Mouse (Mus musculus) cerebellum, adult 9-10 months (tissue): Measurements from ENCODE around the gene Ncoa7.

Experiments
- DNase-seq: peaks from one replicate; pipeline ENCODE4 v3.0.0; 2022

The Ncoa7 gene

DNA sequence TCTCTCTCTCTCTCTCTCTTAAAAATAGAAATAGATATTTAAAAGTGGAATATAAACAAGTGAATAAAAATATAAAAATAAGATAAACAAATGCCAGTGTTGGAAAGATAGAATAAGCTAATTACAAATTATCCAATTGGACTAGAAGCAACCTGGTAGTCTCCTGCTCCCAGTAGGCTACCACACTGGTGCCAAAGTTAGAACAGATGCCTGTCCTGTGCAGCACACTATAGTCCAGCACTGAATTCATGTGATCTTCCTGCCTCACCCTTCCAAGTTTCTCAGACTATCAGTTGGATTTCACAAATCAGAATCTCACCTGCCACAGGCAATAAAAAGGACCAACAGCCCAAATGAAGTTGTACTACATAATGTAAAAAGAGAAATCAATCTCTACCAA, 59.9 kb downstream of the Ncoa7 start:
- peak; percentile 74 for DNase-seq

DNA sequence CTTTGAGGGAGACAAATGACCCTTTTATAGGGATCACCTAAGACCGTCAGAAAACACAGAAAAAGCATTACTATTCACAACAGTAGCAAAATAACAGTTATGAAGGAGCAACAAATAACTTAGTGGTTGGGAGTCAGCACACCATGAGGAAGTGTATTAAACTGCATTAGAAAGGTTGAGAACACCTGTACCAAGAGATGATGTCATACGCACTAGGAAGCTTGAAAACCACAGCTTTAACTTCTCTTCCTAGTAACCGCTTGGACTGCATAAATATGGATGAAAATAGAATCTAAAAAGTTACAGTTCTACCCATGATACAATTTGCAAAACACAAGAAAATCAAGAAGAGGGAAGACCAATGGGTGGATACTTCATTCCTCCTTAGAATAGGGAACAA, 64.7 kb downstream of the Ncoa7 start:
- DNase-seq = no peak

DNA sequence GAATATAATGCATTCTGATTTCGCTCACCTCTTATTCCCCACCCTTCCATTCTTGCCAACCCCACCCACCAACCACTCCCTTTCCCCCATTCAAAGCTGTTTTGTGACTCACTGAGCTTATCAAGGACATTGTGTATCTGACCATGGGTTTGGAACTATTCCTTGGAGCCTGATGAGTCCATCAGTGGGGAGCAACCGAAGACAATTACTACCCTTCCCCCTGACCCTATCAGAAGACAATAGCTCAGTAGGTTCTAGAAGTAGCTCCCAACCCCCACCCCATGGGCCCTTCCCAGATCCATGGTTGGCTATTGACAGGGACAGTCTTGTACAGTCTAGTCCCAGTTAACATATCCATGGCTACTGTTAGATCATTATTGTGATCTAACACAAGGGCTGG, 65.8 kb downstream of the Ncoa7 start:
- DNase-seq = no peak

DNA sequence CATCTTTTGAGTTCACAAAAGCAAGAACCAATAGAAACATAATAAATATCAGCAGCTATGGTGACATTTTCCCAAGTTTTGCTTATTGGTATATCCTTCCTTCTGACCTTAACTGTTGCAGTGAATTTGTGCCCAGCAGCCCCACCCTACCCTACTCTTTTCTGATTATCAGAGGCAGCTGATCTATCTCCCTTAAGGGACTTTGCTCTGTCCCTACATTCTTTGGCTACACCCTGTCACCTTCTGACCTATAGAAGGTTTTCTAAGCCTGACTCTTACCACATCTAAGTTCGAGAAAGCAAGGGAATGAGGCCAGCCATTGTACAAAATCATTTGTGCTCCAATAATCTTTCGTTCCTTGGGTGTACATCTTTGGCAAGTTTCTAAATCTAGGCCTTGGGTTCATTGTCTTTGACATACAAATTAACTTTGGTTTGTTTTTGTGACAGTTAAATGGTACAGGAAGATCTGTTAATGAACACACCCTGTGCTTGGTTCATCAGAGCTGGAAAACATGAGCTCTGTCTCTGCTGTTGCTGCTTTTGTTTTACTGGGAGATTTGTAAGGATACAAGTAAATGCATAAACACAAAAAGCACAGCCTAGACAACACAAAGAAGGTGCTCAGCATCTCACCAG, 69.9 kb downstream of the Ncoa7 start:
- no peak for DNase-seq

DNA sequence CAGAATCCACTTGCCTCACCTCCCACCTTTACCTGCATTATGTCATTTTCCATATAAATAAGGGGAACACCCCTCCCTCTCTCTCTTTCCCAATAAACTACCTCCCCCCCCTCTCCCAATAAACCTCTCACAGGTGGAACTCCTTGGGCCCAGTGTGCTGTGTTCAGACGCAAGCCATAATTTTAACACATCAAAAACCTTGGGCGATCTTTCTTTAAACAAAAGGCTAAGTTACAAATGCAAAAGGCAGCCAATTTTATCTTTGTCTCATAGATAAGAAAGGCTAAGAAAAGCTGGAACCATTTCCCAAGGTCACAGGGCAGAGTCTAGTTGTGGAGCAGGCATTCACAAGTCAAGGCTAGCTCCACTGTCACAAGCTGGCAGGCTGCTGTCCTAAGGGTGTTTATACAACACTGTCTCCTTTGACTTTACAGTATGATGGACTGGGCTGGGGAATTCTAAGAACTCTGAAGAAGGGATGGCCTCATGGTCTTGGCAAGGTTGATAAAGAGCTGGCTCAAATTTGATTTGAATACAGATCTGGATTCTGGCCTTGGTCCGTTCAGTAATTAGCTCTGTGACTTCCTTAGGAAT, 71.7 kb downstream of the Ncoa7 start:
- no peak for DNase-seq

DNA sequence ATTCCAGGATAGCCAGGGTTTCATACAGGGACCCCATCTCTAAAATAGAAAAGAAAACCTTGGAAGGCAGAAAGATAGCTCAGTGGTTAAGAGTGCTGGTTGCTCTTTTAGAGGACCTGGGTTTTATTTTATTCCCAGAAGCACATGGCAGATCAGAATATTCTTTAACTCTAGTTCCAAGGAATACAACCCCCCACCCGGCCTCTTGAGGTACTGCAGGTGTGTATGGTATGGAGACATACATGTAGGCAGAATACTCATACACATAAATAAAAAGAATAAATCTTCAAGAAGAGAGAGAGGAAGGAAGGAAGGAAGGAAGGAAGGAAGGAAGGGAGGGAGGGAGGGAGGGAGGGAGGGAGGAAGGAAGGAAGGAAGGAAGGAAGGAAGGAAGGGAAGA, 72.3 kb downstream of the Ncoa7 start:
- DNase-seq = no peak

DNA sequence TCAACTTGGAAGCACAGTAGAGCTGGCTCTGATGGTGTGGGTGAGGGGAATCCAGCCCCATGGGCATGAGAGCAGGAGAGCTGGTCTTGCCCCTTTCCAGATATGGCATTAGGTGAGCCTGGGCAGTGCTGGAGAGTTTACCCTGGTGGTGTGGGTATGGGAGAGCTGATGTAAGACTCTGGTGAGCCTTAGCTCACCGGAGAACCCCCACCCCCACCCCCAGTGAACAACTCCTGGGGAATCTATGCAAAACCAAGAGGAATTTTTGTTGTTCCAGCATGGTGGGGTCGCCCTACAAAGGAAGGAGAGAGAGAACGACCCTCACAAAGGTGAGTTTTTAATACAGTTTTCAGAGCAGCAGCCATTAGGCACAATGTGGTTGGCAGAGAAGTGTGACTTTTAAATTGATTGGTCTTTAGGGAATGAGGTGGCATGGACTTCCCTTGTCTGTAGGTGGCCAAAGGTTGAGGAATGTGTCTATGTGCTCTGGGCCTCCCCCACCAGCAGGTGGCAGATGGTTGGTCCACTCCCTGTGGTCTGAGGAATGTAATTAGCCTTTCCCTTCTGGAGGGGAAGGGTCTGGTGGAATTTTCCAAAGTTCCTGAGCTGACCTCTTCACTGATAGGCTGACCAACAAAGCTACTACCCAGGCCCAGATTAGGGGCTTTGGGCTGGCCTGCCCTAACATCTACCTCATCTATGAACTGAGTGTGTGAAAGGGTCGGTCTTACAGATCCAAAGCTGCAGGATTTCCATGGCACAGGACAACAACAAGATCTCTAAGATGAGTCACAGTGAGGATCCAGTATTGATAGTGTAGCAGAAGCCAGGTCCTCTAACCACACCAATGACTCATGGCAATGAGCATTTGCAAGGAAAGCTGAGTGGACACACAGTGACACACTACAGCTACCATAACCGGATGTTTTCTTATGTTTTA, 73.7 kb downstream of the Ncoa7 start:
- DNase-seq = no peak

DNA sequence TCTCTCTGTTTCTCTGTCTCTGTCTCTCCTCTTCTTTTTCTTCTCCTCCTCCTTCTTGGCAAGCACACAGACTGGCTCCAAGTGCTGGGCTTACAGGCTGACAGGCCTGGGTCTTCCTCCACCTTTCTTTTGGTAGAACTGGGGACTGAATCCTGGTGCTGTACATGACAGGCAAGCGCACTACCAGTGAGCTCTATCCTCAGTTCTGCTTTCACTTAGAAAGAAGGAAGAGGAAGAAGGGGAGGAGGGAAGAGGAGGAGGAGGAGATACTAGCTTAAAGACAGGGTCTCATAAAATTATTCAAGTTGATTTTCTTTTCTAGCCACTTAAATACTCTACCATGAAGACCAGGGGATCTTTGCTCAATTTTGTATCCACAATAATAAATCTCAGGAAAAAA, 80.1 kb downstream of the Ncoa7 start:
- DNase-seq = no peak

DNA sequence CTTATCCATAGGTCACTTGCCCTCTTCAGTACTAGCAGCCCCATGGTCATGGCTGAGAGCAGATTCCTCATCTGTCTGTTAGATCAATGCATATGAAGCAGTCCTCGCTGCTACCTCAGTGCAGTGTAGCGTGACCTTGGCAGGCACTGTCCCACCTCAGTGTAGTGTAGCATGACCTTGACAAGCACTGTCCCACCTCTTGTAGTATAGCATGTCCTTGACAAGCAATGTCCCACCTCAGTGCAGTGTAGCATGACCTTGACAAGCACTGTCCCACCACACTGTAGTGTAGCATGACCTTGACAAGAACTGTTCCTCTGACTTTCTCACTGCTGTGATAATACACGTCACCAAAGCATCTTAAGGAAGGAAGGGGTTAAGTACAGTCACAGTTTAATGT, 82.6 kb downstream of the Ncoa7 start:
- DNase-seq = no peak

DNA sequence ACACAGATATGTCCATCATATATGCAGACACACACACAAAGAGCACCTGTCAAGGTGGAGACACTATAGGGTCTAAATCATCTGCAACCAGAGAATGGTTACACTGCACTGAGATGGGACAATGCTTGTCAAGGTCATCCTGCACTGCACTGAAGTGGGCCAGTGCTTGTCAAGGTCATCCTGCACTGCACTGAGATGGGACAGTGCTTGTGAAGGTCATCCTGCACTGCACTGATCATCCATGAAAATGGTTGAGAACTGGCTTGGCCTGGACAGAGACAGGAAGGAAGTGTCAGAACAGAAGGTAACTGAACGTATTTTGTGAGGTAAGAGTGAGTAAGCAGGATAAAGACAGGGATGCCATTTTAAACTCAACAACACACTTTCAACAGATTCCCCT, 83.2 kb downstream of the Ncoa7 start:
- no peak for DNase-seq

DNA sequence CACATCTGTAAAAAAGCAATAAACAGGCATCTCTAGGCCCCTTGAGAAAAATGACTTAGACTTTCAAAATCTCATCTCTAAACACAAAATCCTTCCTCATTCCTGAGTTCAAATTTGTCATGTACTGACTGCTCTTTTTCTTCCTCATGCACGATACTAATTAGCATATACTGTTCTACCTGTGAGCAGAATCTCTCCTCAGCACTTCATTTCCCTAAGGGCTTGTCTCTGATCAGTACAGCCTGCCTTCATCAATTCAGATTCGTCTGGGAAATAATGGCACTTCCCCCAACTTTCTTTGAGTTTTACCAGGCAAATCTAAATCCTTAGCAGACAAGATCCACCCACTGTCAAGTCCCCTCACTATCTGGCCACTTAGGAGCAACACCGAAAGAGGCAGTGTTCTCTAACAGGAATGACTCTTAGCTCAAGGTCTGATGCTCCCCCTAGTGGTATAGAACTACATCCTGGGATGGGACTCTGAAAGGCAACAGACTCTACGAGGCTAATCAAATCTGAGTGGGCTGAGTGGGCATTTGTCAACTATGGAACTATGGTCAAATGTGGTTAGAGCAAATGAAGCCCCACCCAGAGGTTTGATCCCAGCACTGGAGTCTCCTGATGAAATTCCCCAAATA, 84.3 kb downstream of the Ncoa7 start:
- DNase-seq = peak; percentile 70

DNA sequence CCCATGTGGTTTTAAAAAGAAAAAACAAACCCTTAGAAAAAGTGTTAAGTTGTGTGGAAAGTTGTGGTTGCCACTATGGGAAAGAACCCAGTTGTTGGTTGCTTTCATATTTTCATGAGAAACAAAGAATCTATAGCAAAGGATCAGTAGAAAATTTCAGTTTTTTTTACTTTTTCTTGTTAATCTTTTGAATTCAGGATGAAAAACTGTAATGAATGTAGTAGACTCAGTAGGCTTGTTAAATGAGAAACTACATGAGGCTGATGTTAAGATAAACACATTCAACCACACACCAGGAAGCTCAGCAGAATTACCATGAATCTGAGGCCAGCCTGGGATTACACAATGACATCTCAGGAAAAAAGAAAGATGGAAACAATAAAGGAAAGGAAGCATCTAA, 87.0 kb downstream of the Ncoa7 start:
- DNase-seq = no peak

DNA sequence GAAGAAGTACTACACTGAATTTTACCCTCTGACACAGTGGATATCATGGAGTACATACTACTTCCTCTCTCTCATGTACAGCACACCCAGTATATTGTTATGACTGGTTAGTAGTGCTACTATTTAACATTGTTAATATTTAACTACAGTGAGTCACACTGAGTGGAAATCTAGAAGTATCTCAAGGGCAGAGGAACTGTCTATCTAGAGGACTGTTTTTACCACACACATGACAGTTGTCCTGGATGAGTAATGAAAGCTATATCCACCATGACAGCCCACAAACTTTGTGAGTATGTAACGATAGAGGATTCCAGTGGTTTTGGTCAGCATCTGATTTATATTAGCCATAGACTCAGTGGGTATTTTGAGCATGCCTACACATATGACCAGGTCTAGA, 90.6 kb downstream of the Ncoa7 start:
- DNase-seq = no peak

DNA sequence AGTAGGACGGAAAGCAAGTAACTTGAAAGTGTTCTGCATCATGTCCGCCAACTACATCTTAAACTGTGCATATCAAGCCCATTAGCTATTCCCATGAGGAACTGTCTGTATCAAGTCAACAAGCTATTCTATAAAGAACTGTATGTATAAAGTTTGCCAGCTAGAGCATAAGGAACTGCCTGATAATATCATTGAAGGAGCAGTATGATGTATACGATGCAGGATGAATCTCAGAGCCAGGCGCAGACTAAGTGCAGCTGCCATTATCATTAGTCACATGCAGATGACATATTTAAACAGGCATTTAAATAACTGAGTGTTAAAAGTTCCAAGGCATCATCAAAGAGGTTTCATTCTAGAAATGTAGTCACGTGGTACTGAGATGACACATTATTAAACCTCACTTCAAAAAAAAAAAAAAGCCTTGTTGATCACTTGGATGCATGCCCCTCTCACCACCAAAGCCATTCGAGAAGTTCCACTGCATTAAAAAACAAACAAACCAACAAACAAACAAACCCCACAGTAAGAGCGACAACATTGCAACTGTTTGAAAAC, 93.2 kb downstream of the Ncoa7 start:
- DNase-seq = no peak

DNA sequence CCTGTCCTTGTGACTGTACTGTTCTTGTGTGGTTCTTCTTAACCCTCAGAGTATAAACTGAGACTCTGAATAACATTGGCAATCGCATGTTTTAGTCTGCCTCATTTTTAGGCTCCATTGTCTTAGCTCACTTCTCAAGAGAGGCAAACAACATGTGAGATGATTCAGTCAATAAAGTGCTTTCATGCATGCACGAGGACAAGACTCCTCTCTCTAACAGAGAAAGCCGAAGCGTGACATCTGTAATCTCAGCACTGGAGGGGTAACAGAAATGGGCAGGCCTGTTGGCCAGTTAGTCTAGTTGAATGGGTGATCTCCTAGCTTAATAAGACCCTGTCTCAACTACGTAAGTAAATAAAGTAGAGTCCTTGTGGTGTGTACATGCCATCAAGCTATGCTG, 95.1 kb downstream of the Ncoa7 start:
- DNase-seq = no peak

DNA sequence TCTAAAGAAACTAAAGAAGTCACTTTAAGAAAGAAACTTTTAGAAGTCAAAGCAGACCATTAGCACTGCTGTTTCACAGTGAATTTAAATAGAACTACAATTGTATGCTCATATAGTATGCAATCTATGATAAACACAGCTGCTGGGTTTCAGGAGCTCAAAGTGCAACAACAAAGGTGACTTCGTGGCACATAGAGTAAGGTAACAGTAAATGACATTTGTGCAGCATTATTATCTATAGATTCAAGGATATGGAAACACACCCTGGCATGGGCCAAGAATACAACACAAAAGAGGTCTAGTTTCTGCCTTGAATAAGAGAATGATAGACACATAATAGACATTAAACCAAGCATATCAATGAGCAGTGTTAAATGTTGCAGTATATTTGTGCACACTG, 100.5 kb downstream of the Ncoa7 start:
- no peak for DNase-seq

DNA sequence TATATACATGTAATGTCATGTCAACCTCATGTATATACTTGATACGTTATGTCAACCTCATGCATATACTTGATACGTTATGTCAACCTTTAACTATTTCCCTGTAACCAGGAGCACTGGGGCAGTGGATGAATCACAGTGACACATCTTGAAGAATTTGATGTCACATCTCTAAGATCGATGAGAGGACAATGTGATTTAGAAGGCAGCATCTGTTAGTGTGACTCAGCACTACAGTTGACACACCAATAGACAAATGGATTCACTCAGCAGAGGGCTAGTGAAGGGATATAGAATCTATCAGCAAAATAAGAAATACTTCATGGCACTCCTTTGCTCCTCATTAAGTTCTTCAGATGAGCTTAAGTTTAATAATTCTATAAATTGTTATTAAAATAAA, 116.3 kb downstream of the Ncoa7 start:
- DNase-seq = no peak

DNA sequence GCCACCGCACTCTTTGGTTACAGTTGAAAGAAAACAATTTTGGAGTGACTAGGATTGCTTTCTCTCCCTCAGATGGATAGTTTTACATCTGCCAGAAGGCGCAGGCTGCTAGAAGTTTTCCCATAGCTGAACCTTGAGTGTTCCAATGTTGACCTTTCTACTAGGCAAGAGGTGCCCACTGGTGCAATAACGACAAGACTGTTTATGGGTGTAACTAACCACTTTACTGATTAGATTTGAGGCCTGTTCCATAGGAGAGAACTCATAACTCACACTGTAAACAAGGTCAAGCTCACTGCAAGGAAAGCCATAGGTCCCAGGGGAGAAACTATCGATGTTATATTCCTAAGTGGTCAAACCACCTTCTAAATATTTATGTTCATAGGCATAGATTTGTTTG, 119.7 kb downstream of the Ncoa7 start:
- no peak for DNase-seq

DNA sequence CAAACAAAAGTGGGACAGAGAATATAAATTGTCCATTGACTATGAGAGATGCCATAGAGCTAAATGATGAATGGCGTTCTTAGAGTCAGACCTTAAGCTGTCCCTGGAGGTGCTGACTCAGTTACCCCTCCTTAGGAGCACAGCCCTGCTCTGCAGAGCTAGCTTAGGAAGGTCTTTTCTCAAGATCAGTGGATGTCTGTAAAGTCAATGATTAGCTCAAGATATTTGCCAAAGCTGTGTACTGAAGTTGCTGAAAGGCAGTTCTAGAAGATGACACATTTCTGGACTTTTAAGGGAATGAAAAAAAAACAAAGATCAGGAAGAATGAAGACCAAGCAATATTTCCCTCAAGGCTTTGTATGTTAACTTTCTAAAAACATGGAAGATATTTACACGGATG, 123.4 kb downstream of the Ncoa7 start:
- DNase-seq = no peak

DNA sequence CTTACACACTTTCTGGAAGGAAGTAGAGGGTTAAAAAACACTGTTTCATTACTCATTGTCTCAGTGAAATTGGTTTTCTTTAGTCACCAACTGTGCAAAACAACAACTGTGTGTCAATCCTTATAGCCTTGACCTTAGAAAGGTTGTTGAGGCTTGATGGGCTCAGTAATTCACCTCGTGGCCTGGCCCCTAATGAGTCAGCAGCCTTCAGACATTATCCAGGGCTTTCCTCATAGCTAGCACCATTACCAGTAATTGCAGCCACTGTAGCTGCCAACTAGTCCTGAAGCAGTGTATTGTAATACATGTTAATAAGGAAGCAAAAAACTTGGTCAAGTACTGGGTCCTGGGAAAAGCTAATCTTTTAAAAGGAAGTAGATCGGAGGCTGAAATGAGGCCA, 125.1 kb downstream of the Ncoa7 start:
- no peak for DNase-seq

DNA sequence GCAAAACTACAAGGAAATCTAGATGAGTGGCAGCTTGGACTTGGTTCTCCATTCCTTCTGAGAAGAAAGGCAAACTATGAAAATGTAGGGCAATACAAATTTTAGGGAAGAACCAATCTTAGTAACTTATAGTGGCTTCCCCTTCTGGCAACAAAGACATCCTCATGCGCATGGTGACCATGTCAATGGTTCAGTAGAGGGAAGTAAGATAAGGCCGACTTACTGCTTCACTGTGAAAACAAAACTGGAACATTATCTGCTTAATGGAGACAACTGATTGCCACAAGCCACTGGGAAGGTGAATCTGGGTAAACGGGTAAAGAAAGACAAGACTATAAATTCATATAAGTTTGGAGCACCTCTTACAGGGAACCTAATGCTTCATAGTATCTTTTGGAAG, 128.3 kb downstream of the Ncoa7 start:
- DNase-seq = no peak

DNA sequence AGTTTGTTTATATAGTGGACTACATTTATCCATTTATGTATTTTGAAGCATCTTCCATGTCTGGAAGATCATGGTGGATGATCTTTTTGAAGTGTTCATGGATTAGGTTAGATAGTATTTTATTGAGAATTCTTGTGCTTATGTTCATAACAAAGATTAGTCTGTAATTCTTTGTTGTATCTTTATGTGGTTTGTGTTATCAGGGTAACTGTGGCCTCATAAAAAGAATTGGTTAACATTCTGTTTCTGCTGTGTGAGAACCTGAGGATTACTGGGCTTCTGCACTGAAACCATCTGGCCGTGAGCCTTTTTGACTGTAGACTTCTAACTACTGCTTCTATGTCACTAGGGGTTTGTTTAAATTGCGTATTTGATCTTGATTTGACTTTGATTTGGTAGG, 136.5 kb downstream of the Ncoa7 start:
- no peak for DNase-seq

DNA sequence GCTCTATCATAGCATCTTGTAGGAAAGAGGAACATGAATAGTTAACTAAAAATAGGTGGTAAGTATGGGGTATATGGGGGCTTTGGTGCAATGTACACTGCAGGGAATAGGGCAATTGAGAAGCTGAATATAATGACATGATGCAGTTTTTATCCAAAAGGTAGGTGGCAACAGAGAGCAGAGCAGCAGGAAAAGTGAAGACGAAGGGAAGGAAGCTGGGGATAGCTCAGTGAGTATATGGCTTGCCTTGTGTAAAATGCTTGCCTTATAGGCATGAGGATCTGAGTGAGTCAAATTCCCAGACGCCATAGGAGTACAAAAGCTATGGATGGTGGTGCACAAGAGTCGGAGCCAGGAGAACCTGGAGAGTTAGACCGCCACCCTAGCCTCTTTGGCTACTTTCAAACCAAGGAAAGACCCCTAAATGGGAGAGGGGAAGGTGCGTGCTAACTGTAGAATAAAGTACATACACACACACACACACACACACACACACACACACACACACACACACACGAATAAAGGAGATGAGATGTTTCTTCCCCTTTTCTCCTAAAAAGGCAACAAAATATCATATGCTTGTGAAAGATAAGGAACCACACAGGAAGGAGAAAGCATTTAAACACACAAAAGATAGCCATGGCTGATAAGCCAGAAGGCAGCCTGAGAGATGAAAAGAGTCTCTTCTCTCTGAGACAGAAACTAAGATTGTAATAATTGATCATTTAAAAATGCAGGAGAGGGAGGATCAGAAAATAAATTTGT, 142.4 kb downstream of the Ncoa7 start:
- peak; percentile 37 for DNase-seq
